In genomic region chr14:102825525-102825924, GRCm38 (mm10) we compare ENCODE assay signal across 24 mouse cellular contexts.
"Had no signal": no experiment of that assay in that cellular context is flagged by ENCODE, and none has a peak within 500 bp of the region (broad histone marks: within the 10 kb centered on the region; RNA-seq: fewer than 3 reads in every experiment).

No protein-coding gene starts in this region.

- H3K9ac ChIP-seq: limb, embryonic 13.5 days; liver, embryonic 12.5 days; liver, embryonic 15.5 days; lung, embryonic 15.5 days; midbrain, embryonic 13.5 days; neural tube, embryonic 13.5 days; stomach, embryonic 15.5 days had no signal

- H3K4me2 ChIP-seq: limb, embryonic 13.5 days; liver, embryonic 12.5 days; liver, embryonic 15.5 days; lung, embryonic 15.5 days; midbrain, embryonic 13.5 days; neural tube, embryonic 13.5 days; stomach, embryonic 15.5 days had no signal

- H3K4me3 ChIP-seq: layer of hippocampus, adult 2 months; limb, embryonic 10.5 days; limb, embryonic 13.5 days; liver, embryonic 12.5 days; liver, embryonic 15.5 days; lung, embryonic 15.5 days; megakaryocyte, embryonic 14.5 days; midbrain, embryonic 10.5 days; midbrain, embryonic 13.5 days; myocyte; neural tube, embryonic 13.5 days; stomach, embryonic 15.5 days had no signal

- H3K27me3 ChIP-seq: limb, embryonic 13.5 days; liver, embryonic 12.5 days; liver, embryonic 15.5 days; lung, embryonic 15.5 days; megakaryocyte, embryonic 14.5 days; midbrain, embryonic 13.5 days; neural tube, embryonic 13.5 days; stomach, embryonic 15.5 days had no signal

- DNase-seq: kidney, postnatal 25 days; layer of hippocampus, adult 9-11 months; liver; lung, adult 18-20 months; lung, postnatal 10 days; lung, postnatal 36 days; retina, postnatal 1 day; right cerebral cortex, postnatal 25 days; spleen, adult 18-20 months; thymus, postnatal 25 days had no signal

- H3K36me3 ChIP-seq: limb, embryonic 10.5 days; limb, embryonic 13.5 days; liver, embryonic 12.5 days; liver, embryonic 15.5 days; lung, embryonic 15.5 days; midbrain, embryonic 10.5 days; midbrain, embryonic 13.5 days; neural tube, embryonic 13.5 days; stomach, embryonic 15.5 days had no signal

- H3K27ac ChIP-seq: kidney, postnatal 0 days; layer of hippocampus, adult 2 months; limb, embryonic 10.5 days; limb, embryonic 13.5 days; liver, embryonic 12.5 days; liver, embryonic 15.5 days; lung, embryonic 15.5 days; midbrain, embryonic 10.5 days; midbrain, embryonic 13.5 days; neural tube, embryonic 13.5 days; stomach, embryonic 15.5 days had no signal

- H3K4me1 ChIP-seq: limb, embryonic 10.5 days; limb, embryonic 13.5 days; liver, embryonic 12.5 days; liver, embryonic 15.5 days; lung, embryonic 15.5 days; midbrain, embryonic 10.5 days; midbrain, embryonic 13.5 days; neural tube, embryonic 13.5 days; stomach, embryonic 15.5 days had no signal

- ATAC-seq: liver, embryonic 12.5 days; midbrain, embryonic 13.5 days; midbrain, embryonic 16.5 days had no signal

- H3K9me3 ChIP-seq: limb, embryonic 10.5 days; limb, embryonic 13.5 days; liver, embryonic 12.5 days; liver, embryonic 15.5 days; lung, embryonic 15.5 days; megakaryocyte, embryonic 14.5 days; midbrain, embryonic 10.5 days; midbrain, embryonic 13.5 days; neural tube, embryonic 13.5 days; stomach, embryonic 15.5 days had no signal
